Mouse (Mus musculus) gastrocnemius, postnatal 25 days (tissue): ENCODE data around the gene Col8a1. TPM values are rescaled to one million over a fixed set of nuclear protein-coding genes. Genes with fewer than 3 reads are reported as not detected.

Experiments
- DNase-seq: peaks from one replicate; pipeline ENCODE4 v3.0.0; 2022
- long read RNA-seq, 2 experiments: library from polyadenylated mRNA; stranded (forward); transcript quantifications; one replicate each; pipeline ENCODE4 v2.0.0; 2021
- total RNA-seq, 2 experiments: library from RNA; stranded (reverse); gene quantifications; 1 replicate in 1 of 2; 2 replicates in 1 of 2; pipeline ENCODE4 v1.2.3; 2021

Col8a1 gene
- 1 to 10 TPM; 6.3 to 9.1 TPM for total RNA-seq
- long read RNA-seq, experiment 1, partial matches to known transcripts: 0 of 2 reads
- long read RNA-seq, experiment 1, other reads (novel, unspliced or antisense): 2 of 2 reads
- long read RNA-seq, experiment 2, full-length matches to known transcripts: 1 of 4 reads
- long read RNA-seq, experiment 2, partial matches to known transcripts: 0 of 4 reads
- long read RNA-seq, experiment 2, other reads (novel, unspliced or antisense): 3 of 4 reads

DNA sequence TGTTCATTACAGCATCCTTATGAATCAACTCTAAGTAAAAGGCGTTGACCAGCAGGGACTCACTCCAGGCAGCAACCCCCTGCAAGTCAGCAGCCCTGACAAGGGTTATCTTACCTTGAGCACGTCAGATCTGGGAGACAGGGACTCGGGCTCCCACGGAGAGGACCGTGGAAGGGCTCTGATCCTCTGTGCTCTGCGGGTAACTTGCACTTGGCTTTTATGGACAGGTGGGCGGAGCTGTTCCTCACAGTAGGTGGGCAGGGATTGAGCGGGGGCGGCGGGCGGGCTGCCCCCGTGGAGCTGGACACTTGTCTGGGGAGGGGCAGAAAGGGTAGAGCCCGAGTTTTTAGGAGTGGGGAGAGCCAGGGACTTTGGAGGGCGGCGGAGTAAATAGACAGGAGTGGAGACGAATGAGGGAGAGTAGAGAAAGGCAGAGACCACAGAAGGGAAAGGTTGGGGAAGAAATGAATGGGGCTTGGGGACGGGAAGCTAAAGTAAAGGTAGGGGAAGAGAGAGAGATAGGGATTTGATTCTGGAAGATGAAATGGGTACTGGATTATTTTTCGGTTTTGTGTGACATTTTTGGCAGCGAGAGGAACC is at the start of gene Col8a1:
Col8a1 (minus strand) TSS at position 212 of the 600 bp plus-strand sequence.
- peak; percentile 21 for DNase-seq

DNA sequence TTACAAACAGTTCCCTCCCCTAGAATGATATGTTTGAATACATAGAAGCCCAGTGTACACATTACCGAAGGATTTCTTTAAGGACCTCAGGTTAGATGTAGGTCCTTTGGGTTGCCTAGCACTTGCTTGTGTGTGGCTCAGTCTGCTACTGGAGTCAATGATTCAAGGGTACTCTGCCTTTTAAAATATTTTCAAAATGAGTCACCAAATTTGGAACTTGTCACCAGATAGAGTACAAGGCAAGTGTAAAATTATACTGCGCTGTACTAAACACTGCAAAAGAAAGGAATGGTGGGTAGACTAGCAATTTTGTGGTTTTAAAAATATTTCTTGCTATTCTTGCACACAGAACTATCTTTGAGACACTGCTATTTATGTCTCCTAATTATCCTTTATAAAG is 47.3 kb upstream of the Col8a1 start:
- no peak for DNase-seq

DNA sequence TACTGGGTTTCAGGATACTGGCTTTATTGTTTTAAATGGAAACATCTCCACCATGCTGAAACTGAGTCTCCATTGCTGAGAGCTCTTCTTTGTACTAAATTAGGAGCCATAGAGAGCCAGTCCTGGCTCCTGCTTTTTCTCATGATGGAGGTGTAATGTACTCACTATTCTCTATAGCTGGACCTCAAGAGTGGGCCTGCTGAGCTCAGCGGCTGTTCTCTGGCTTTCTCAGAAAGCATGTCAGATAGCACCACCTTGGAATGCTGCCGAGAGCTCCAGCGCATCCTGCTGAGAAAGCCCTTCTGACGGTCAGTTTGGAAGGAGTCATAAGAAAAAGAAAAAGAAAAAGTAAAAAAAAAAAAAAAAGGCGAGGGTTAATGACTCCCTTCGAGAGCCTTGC is 41.8 kb upstream of the Col8a1 start:
- DNase-seq: no peak

GRCm38 (mm10) chr16:57779011-57779410 is 24.5 kb upstream of the Col8a1 start:
- no peak for DNase-seq

DNA sequence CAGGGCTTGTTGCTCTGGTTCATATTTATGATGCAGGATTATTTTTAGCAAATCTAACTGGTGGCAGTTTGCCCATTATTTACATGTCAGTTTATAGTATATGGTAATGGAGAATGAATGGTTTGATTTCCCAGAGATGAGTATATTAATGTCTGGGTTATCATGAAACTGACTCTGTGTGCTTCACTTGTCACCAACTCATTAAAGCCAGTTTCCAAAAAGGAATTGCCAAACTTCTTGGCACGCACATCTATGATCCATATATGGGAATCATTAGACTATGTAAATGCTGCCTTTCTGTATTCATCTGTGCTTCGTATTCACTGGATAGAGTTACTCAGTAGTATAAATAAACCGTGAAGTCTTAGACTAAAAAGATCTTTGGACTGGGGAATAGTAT is 11.1 kb upstream of the Col8a1 start:
- no peak for DNase-seq

- DNase-seq: no peak
Observed at GRCm38 (mm10) chr16:57759862-57760261, 5.3 kb upstream of the Col8a1 start.

DNA sequence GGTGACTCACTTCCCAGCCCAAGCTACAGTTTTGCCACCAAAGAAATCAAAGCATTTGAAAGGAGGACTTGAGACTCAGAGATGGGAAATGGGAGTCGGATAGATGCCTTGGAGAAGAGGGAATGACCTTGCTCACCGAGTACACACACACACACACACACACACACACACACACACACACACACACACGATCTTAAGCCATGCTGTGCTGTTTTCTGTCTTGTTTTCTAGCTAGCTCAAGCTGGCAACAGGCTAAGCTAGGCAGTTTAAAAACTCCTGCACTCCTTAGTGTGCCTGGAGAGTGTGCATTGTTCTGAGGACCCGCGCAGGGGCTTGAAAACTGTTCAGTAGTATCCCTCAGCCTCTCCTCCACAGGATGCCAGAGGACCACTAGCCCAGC is 1.2 kb upstream of the Col8a1 start:
- no peak for DNase-seq

DNA sequence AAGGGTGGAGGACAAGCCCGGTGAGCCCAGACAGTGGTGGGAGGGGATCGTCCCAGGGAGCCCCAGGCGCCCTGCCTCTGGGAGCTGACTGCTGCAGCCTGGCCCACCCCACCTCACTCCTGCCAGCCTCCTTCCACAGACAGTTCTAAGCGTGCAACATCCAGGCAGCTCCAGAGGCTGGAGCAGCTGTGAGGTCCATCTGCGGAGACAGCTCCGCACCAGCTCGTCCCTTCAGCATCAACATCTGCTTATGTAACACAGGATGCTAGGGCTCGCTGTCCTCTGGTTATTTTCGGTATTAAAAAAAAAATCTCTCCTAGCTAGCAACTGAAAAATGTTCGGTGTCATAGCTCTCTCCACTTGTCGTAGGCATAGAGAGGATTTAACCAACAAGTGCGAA is 704 bp upstream of the Col8a1 start:
- peak; percentile 56 for DNase-seq

DNA sequence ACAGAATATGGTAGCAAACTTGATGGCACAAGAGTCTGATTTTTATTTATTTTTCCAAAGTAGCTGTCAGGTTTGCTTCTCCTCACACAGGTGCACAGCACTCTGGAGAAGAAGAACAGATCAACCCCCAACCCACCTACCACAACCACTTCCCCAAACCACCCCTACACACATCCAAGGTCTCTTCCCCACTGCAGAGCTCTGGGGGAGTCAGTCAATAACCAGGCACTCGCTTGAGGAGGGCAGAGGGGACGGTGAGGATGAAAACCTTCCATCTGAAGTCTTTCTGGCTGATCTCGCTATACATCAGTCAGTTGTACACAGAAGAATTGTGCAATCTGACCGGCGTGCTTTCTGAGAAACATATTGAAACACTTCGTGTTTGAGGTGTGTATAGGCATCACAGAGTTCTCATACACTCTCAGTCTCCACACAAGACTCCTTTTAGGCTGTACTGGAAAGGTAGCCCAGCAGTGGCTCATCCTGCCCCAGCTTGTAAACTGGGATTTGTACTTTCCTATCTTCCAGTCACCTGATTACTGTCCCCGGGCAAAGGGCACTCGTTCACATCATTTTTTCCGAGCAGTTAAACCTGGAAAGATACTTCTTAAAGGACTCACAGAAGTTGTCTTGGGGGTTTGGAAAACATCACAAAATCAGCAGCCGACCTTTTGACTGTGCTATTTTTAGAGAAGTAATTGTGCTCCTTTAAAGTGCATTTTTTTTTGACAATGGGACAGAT is 827 bp downstream of the Col8a1 start:
- DNase-seq: no peak

DNA sequence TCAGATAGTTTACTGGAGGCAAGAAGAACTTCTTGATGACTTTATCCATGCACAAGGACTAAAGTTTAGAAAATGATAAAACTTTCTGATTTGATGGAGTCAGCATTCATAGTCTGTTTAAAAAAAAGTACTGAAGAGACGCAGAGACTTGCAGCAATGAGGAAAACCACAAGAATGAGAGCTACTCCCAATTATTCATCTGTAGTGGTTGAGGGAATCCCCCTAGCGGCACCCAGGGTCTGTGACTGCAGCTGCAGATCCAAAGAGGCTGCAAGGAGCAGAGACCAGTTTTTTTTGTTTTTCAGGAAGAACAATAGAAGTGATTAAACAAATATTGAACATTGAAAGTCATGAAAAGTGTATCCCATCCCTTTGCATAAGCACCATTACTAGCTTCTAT is 4.0 kb downstream of the Col8a1 start:
- no peak for DNase-seq

GRCm38 (mm10) chr16:57748093-57748492 is 6.4 kb downstream of the Col8a1 start:
- DNase-seq: no peak

GRCm38 (mm10) chr16:57747357-57748056 is 7.0 kb downstream of the Col8a1 start:
- peak; percentile 9 for DNase-seq

DNA sequence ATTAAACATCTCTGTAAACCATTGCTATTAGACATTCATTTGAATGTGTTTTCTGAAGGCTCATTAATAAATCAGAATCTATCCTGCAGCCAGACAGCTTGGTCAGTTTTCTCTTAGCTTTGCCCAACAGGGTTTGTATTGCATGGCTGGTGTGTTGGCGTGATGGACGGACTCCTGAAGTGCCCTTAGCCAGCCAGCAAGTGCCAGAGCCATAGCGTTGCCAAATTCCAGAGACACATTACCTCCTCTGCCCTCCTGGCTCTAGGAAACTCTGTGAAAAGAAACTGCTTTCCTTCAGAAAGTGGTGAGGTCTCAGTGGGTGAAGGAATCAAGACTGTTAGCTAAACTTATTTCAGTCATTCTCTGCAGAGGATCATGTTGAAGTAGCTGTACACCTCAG is 14.4 kb downstream of the Col8a1 start:
- no peak for DNase-seq

DNA sequence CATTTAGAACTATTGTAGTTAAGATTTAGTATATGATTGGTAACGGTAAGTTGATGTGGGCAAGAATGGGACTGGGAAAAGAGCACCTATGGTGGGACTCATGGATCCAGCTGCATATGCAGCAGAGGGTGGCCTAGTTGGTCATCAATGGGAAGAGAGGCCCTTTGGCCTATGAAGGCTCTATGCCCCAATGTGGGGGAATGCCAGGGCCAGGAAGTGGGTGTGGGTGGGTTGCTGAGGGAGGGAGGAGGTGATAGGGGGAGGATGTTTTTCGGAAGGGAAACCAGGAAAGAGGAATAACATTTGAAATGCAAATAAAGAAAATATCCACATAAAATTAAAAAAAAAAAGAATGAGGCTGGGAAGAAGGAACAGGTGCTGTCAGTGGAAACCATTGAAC is 19.6 kb downstream of the Col8a1 start:
- no peak for DNase-seq

GRCm38 (mm10) chr16:57733545-57733944 is 21.0 kb downstream of the Col8a1 start:
- no peak for DNase-seq

DNA sequence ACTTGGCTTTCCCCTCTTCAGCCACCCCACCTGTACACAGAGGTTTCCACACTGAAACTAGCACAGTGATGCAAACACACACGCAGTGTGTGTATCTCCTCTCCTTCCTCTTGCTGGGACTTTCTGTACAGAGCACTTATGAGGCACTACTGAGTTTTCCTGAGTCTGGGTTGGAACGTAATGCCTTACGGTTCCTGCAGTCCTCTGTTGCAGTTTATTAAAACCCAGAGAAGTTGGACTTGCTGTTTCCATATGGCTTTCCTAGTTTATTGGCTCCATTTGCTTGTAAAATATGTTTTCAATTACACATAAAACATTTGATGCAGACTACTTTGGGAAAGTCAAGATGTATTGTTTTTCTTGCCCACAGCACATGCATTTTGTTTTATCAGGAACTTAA is 21.4 kb downstream of the Col8a1 start:
- no peak for DNase-seq

GRCm38 (mm10) chr16:57724978-57725377 is 29.6 kb downstream of the Col8a1 start:
- DNase-seq: no peak

DNA sequence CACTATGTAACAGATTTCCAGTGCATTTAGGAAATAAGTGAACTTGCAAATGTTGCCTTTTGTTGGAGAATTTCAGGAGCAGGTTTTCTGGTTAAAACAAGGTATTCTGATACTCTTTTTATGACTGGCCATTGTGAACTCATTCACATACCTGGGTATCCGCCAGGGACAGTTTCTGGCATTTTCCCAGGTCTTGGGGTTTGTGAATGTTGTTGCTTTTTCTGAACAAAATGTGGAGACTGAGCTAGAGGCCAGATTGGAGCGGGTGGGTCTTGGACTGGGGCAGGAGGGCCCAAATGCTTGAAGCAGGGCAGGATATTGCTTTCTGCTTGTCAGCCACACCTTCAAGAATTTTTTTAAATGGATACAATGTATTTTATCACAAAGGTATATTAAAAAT is 35.6 kb downstream of the Col8a1 start:
- peak; percentile 7 for DNase-seq

GRCm38 (mm10) chr16:57698733-57699132 is 55.8 kb downstream of the Col8a1 start:
- DNase-seq: no peak

DNA sequence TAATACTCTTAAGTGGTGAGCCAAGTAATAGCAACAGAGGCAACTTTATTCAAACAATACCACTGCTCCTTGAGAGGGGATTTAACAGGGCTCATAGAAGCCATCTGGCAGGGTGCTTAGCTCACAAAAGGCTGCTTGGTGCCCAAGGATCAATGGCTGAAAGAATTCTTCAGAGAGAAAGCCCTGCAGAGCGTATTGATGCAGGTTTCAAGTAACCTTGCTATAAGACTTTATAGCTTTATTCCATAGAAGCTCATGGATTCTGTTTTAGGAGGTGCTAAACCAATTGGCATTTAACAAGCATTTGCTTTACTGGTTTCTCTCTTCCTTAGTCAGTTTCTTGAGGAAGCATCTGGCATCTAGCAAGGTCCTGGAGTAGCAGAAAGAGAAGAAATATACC is 59.8 kb downstream of the Col8a1 start:
- no peak for DNase-seq

GRCm38 (mm10) chr16:57693906-57694522 is 60.5 kb downstream of the Col8a1 start:
- DNase-seq: no peak

GRCm38 (mm10) chr16:57685790-57686399 is 68.6 kb downstream of the Col8a1 start:
- DNase-seq: no peak
